Mouse (Mus musculus) hindbrain, embryonic 14.5 days (tissue): ENCODE results near the gene Ncoa3. TPM values are rescaled to one million over a fixed set of nuclear protein-coding genes. Genes with fewer than 3 reads are reported as not detected.

ENCODE experiments used
- ATAC-seq: fragments of 200-750 bp; cut with Nextera tagmentation; 2 replicates; pipeline ENCODE4 v1.8.0; 2017; ENCODE audit warnings: moderate number of reproducible peaks, mild to moderate bottlenecking, moderate TSS enrichment, moderate library complexity; ENCODE audit not compliant: low FRiP score
- DNase-seq: peaks from one replicate; pipeline ENCODE4 v3.0.0-alpha.2; 2015; ENCODE audit warnings: low spot score
- H3K27ac ChIP-seq: fragments of 300-500 bp; sonication (generic); 2 replicates; pipeline ENCODE4 v1.5.1; 2014; ENCODE audit warnings: mild to moderate bottlenecking, moderate library complexity
- H3K27me3 ChIP-seq: fragments of 300-500 bp; sonication (generic); 2 replicates; pipeline ENCODE4 v1.6.1; 2014; ENCODE audit warnings: mild to moderate bottlenecking, low read length, mixed read lengths; ENCODE audit not compliant: control insufficient read depth, insufficient read depth
- H3K36me3 ChIP-seq: fragments of 300-500 bp; sonication (generic); replicated peaks from 2 replicates; pipeline ENCODE4 v1.6.1; 2014; ENCODE audit not compliant: control insufficient read depth, insufficient read depth
- H3K4me1 ChIP-seq: fragments of 300-500 bp; sonication (generic); replicated peaks from 2 replicates; pipeline ENCODE4 v1.6.1; 2014; ENCODE audit warnings: antibody characterized with exemption, low read length, mixed read lengths; ENCODE audit not compliant: control insufficient read depth, insufficient read depth
- H3K4me2 ChIP-seq: fragments of 300-500 bp; sonication (generic); replicated peaks from 2 replicates; pipeline ENCODE4 v1.6.1; 2014; ENCODE audit warnings: mild to moderate bottlenecking, moderate library complexity
- H3K4me3 ChIP-seq: fragments of 300-500 bp; sonication (generic); replicated peaks from 2 replicates; pipeline ENCODE4 v1.5.1; 2014; ENCODE audit warnings: mild to moderate bottlenecking, low read length
- H3K9ac ChIP-seq: fragments of 300-500 bp; sonication (generic); 2 replicates; pipeline ENCODE4 v1.6.1; 2014
- H3K9me3 ChIP-seq: fragments of 300-500 bp; sonication (generic); 2 replicates; pipeline ENCODE4 v1.6.1; 2016; ENCODE audit warnings: low read length; ENCODE audit not compliant: control insufficient read depth
- WGBS: fragments of 180-500 bp; shearing (Covaris S2); extraction: QIAGEN DNeasy Blood & Tissue Kit; methylation state at CpG from one replicate; pipeline ENCODE4 v1.1.7; 2014; 5-methylcytosine and 5-hydroxymethylcytosine counted together
- polyA plus RNA-seq: library from polyadenylated mRNA; unstranded; fragments of >200 nt; fragmentation: Nextera tagmentation; extraction: Ambion mirVana; gene quantifications from 2 replicates; pipeline ENCODE4 v1.2.1, GENCODE M21; 2014

Gene Ncoa3
- polyA plus RNA-seq, 1 experiment from 2014 or later = 15.5 TPM

- DNase-seq (no peak), ATAC-seq (no peak)
- H3K4me1 ChIP-seq = no peaks in the 10 kb centered on the region
- H3K4me3 ChIP-seq = no peak overlapping the region
- no peak overlapping the region for H3K4me2 ChIP-seq
- no peak overlapping the region for H3K9ac ChIP-seq
- H3K27me3 ChIP-seq = no peaks in the 10 kb centered on the region
- peaks cover 26% of the 10 kb centered on the region for H3K36me3 ChIP-seq
- no peaks in the 10 kb centered on the region for H3K9me3 ChIP-seq
- H3K27ac ChIP-seq = no peak overlapping the region
Measured at GRCm38 (mm10) chr2:166091599-166091998, 99.2 kb downstream of the Ncoa3 start.

GRCm38 (mm10) chr2:166092412-166092811, 100.0 kb downstream of the Ncoa3 start:
- Histone ChIP-seq H3K27me3 (no peaks in the 10 kb centered on the region), H3K9me3 (no peaks in the 10 kb centered on the region), H3K4me2 (no peak overlapping the region), H3K36me3 (peaks cover 25% of the 10 kb centered on the region), H3K4me1 (no peaks in the 10 kb centered on the region), H3K4me3 (no peak overlapping the region), H3K9ac (no peak overlapping the region), H3K27ac (no peak overlapping the region)
- WGBS = 93% methylated on average over 6 of the region's 6 CpGs
- ATAC-seq (no peak), DNase-seq (no peak)

GRCm38 (mm10) chr2:166096300-166096699, 103.9 kb downstream of the Ncoa3 start:
- 92% methylated on average over 6 of the region's 6 CpGs for WGBS
- no peaks in the 10 kb centered on the region for H3K9me3 ChIP-seq
- DNase-seq = no peak
- no peak overlapping the region for H3K9ac ChIP-seq
- no peak overlapping the region for H3K4me3 ChIP-seq
- H3K36me3 ChIP-seq = peaks cover 15% of the 10 kb centered on the region
- no peak overlapping the region for H3K4me2 ChIP-seq
- no peaks in the 10 kb centered on the region for H3K27me3 ChIP-seq
- H3K27ac ChIP-seq = no peak overlapping the region
- no peak for ATAC-seq
- H3K4me1 ChIP-seq = peaks cover 10% of the 10 kb centered on the region; the same call in 1 of the 2 replicates

GRCm38 (mm10) chr2:166096834-166097233, 104.4 kb downstream of the Ncoa3 start:
- H3K27ac ChIP-seq = no peak overlapping the region
- DNase-seq (no peak), ATAC-seq (no peak)
- H3K27me3 ChIP-seq = no peaks in the 10 kb centered on the region
- no peak overlapping the region for H3K9ac ChIP-seq
- H3K4me3 ChIP-seq = no peak overlapping the region
- H3K9me3 ChIP-seq = no peaks in the 10 kb centered on the region
- H3K36me3 ChIP-seq = peaks cover 15% of the 10 kb centered on the region
- no peak overlapping the region for H3K4me2 ChIP-seq
- 97% methylated on average over 1 of the region's 1 CpGs for WGBS
- peaks cover 10% of the 10 kb centered on the region; the same call in 1 of the 2 replicates for H3K4me1 ChIP-seq

- H3K4me3 ChIP-seq = no peak overlapping the region
- peaks cover 12% of the 10 kb centered on the region for H3K36me3 ChIP-seq
- ATAC-seq (no peak), DNase-seq (peak; percentile 54)
- peak overlapping the region; percentile 62 for H3K27ac ChIP-seq
- H3K4me1 ChIP-seq = peaks cover 10% of the 10 kb centered on the region; the same call in 1 of the 2 replicates
- no peaks in the 10 kb centered on the region for H3K9me3 ChIP-seq
- H3K4me2 ChIP-seq = no peak overlapping the region
- no peak overlapping the region for H3K9ac ChIP-seq
- H3K27me3 ChIP-seq = no peaks in the 10 kb centered on the region
- 69% methylated on average over 18 of the region's 18 CpGs for WGBS
Measured at GRCm38 (mm10) chr2:166097443-166098291, 105.2 kb downstream of the Ncoa3 start.

GRCm38 (mm10) chr2:166098292-166098933, 106.0 kb downstream of the Ncoa3 start:
- WGBS = 68% methylated on average over 15 of the region's 15 CpGs
- ATAC-seq = no peak
- Histone ChIP-seq H3K36me3 (peaks cover 5% of the 10 kb centered on the region), H3K9ac (no peak overlapping the region), H3K4me2 (no peak overlapping the region), H3K4me1 (peaks cover 10% of the 10 kb centered on the region; the same call in 1 of the 2 replicates), H3K27ac (peak overlapping the region; percentile 62), H3K27me3 (no peaks in the 10 kb centered on the region), H3K4me3 (no peak overlapping the region), H3K9me3 (no peaks in the 10 kb centered on the region)
- no peak for DNase-seq

- peak; percentile 54 for DNase-seq
- H3K27ac ChIP-seq = peak overlapping the region; percentile 10; the same call in 1 of the 2 replicates
Measured at GRCm38 (mm10) chr2:166100309-166101262, 108.2 kb downstream of the Ncoa3 start.

GRCm38 (mm10) chr2:166102893-166103292, 110.5 kb downstream of the Ncoa3 start:
- H3K9ac ChIP-seq = no peak overlapping the region
- 49% methylated on average over 7 of the region's 7 CpGs for WGBS
- no peak for ATAC-seq
- no peak overlapping the region for H3K27ac ChIP-seq
- peaks cover 7% of the 10 kb centered on the region for H3K4me1 ChIP-seq
- no peak overlapping the region for H3K4me2 ChIP-seq
- DNase-seq = no peak
- H3K36me3 ChIP-seq = no peaks in the 10 kb centered on the region
- no peaks in the 10 kb centered on the region for H3K9me3 ChIP-seq
- H3K27me3 ChIP-seq = no peaks in the 10 kb centered on the region
- no peak overlapping the region for H3K4me3 ChIP-seq

More at GRCm38 (mm10) chr2:166100309-166101262, 108.2 kb downstream of the Ncoa3 start:
- no peaks in the 10 kb centered on the region for H3K9me3 ChIP-seq
- no peak overlapping the region for H3K4me3 ChIP-seq
- no peaks in the 10 kb centered on the region for H3K27me3 ChIP-seq
- H3K4me2 ChIP-seq = no peak overlapping the region
- no peak overlapping the region for H3K9ac ChIP-seq
- 61% methylated on average over 21 of the region's 21 CpGs for WGBS
- ATAC-seq = no peak
- H3K4me1 ChIP-seq = peaks cover 10% of the 10 kb centered on the region; the same call in 1 of the 2 replicates
- H3K36me3 ChIP-seq = no peaks in the 10 kb centered on the region
